Mouse (Mus musculus): ENCODE measurements around the gene Gkap1. TPM values are rescaled to one million over a fixed set of nuclear protein-coding genes. Genes with fewer than 3 reads are reported as not detected.
A peak's percentile ranks its signal among the peaks of the same experiment; 100 is the strongest.

The Gkap1 gene
- polyA plus RNA-seq, 1 experiment: 1.0 TPM

- H3K4me3 ChIP-seq (ENCODE audit: low read depth, low read length): no peak overlapping the region
- no peak for TF ChIP-seq POLR2A (IDR thresholded peaks at IDR 0.05; ENCODE audit: low read depth, low read length)
- no peak for TF ChIP-seq CTCF (IDR thresholded peaks at IDR 0.05; ENCODE audit: extremely low read depth, insufficient read length, insufficient replicate concordance, low read depth, low read length)
- no peaks in the 10 kb centered on the region for H3K27me3 ChIP-seq (ENCODE audit: control insufficient read depth, insufficient read depth, low read length)
- no peaks in the 10 kb centered on the region for H3K4me1 ChIP-seq (ENCODE audit: control insufficient read depth, insufficient read depth, insufficient read length, low read length)
- WGBS: 88% methylated on average over 8 of the region's 8 CpGs
- no peaks in the 10 kb centered on the region for H3K36me3 ChIP-seq (ENCODE audit: control insufficient read depth, insufficient read depth, low read length)
- no peak overlapping the region for H3K27ac ChIP-seq (ENCODE audit: insufficient read depth, low read depth, low read length)
Observed at GRCm38 (mm10) chr13:58232070-58232469, 43.4 kb downstream of the Gkap1 start.

- Histone ChIP-seq H3K36me3 (ENCODE audit: control insufficient read depth, insufficient read depth, low read length) (no peaks in the 10 kb centered on the region), H3K4me3 (ENCODE audit: low read depth, low read length) (no peak overlapping the region), H3K4me1 (ENCODE audit: control insufficient read depth, insufficient read depth, insufficient read length, low read length) (no peaks in the 10 kb centered on the region), H3K27ac (ENCODE audit: insufficient read depth, low read depth, low read length) (no peak overlapping the region), H3K27me3 (ENCODE audit: control insufficient read depth, insufficient read depth, low read length) (no peaks in the 10 kb centered on the region)
- 84% methylated on average over 2 of the region's 2 CpGs for WGBS
- TF ChIP-seq POLR2A (IDR thresholded peaks at IDR 0.05; ENCODE audit: low read depth, low read length) (no peak), CTCF (IDR thresholded peaks at IDR 0.05; ENCODE audit: extremely low read depth, insufficient read length, insufficient replicate concordance, low read depth, low read length) (no peak)
Observed at GRCm38 (mm10) chr13:58228624-58229023, 46.9 kb downstream of the Gkap1 start.

DNA sequence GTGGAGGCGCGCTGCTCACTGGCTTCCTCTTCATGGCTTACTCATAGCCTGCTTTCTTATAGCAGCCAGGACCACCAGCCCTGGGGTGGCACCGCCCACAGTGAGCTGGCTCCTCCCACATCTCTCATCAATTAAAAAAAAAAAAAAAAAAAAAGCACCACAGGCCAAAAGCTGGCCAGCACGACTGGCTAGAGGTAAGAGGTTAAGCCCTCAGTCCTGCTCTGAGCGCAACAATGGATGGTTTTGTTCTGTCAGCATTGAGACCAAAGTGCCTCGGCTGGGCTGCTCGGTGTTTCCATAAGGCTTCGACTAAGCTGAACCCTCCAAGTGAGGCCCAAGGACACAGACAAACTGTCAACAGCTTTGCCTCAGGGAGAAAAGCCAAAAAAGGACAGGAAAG lies 49.8 kb downstream of the Gkap1 start:
- WGBS: 85% methylated on average over 8 of the region's 8 CpGs
- H3K36me3 ChIP-seq (ENCODE audit: control insufficient read depth, insufficient read depth, low read length): no peaks in the 10 kb centered on the region
- TF ChIP-seq POLR2A (IDR thresholded peaks at IDR 0.05; ENCODE audit: low read depth, low read length) (no peak), CTCF (IDR thresholded peaks at IDR 0.05; ENCODE audit: extremely low read depth, insufficient read length, insufficient replicate concordance, low read depth, low read length) (no peak)
- no peak overlapping the region for H3K4me3 ChIP-seq (ENCODE audit: low read depth, low read length)
- H3K4me1 ChIP-seq (ENCODE audit: control insufficient read depth, insufficient read depth, insufficient read length, low read length): peaks cover under 1% of the 10 kb centered on the region; the same call in 1 of the 2 replicates
- H3K27ac ChIP-seq (ENCODE audit: insufficient read depth, low read depth, low read length): no peak overlapping the region
- H3K27me3 ChIP-seq (ENCODE audit: control insufficient read depth, insufficient read depth, low read length): no peaks in the 10 kb centered on the region

DNA sequence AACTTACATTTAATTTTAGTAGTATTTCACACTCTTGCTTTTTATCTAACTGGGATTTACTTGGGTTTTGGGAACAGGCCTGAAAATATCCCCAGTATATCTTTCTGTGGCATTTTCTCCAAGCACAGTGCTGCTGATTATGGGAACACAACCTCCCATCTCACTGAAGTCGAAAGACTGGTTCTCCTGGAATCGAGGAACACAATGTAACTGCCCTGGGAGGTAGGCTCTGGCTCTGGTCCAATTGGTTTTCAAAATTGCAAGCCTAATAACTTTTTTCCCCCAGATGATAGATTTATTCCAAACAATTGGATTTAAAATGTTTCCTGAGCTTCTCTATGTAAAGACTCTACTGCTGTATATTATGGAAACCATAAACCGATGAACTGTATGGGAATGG lies 55.3 kb downstream of the Gkap1 start:
- WGBS: 24% methylated on average over 3 of the region's 3 CpGs
- Histone ChIP-seq H3K27ac (ENCODE audit: insufficient read depth, low read depth, low read length) (no peak overlapping the region), H3K4me3 (ENCODE audit: low read depth, low read length) (no peak overlapping the region), H3K27me3 (ENCODE audit: control insufficient read depth, insufficient read depth, low read length) (no peaks in the 10 kb centered on the region), H3K4me1 (ENCODE audit: control insufficient read depth, insufficient read depth, insufficient read length, low read length) (peaks cover 6% of the 10 kb centered on the region; the same call in 1 of the 2 replicates), H3K36me3 (ENCODE audit: control insufficient read depth, insufficient read depth, low read length) (no peaks in the 10 kb centered on the region)
- TF ChIP-seq POLR2A (IDR thresholded peaks at IDR 0.05; ENCODE audit: low read depth, low read length): no peak
- TF ChIP-seq CTCF (IDR thresholded peaks at IDR 0.05; ENCODE audit: extremely low read depth, insufficient read length, insufficient replicate concordance, low read depth, low read length): no peak

GRCm38 (mm10) chr13:58217536-58217935 lies 58.0 kb downstream of the Gkap1 start:
- Histone ChIP-seq H3K4me1 (ENCODE audit: control insufficient read depth, insufficient read depth, insufficient read length, low read length) (peaks cover 8% of the 10 kb centered on the region; the same call in 1 of the 2 replicates), H3K36me3 (ENCODE audit: control insufficient read depth, insufficient read depth, low read length) (no peaks in the 10 kb centered on the region), H3K27ac (ENCODE audit: insufficient read depth, low read depth, low read length) (no peak overlapping the region), H3K27me3 (ENCODE audit: control insufficient read depth, insufficient read depth, low read length) (no peaks in the 10 kb centered on the region), H3K4me3 (ENCODE audit: low read depth, low read length) (no peak overlapping the region)
- WGBS: 65% methylated on average over 2 of the region's 2 CpGs
- no peak for TF ChIP-seq POLR2A (IDR thresholded peaks at IDR 0.05; ENCODE audit: low read depth, low read length)
- no peak for TF ChIP-seq CTCF (IDR thresholded peaks at IDR 0.05; ENCODE audit: extremely low read depth, insufficient read length, insufficient replicate concordance, low read depth, low read length)

DNA sequence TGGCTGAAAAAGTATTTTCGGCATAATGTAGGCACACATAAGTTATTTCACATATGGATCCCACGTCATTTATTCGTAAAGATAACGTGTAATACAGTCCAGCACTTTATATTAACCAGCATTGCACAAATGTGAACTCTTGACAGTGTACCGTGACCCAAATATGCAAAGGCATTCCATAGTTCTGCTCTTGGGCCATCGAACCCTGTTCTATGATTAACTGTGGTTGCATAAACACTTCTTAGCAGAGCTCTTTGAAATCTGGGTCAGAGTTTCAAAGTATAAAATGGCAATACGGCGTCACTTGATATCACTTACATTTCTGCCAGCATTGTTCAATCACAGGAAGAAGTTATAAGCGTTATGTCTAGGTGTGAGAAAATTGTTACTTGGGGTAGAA lies 59.1 kb downstream of the Gkap1 start:
- WGBS: 28% methylated on average over 9 of the region's 9 CpGs
- Histone ChIP-seq H3K27me3 (ENCODE audit: control insufficient read depth, insufficient read depth, low read length) (no peaks in the 10 kb centered on the region), H3K36me3 (ENCODE audit: control insufficient read depth, insufficient read depth, low read length) (no peaks in the 10 kb centered on the region), H3K4me1 (ENCODE audit: control insufficient read depth, insufficient read depth, insufficient read length, low read length) (peaks cover 10% of the 10 kb centered on the region; the same call in 1 of the 2 replicates), H3K27ac (ENCODE audit: insufficient read depth, low read depth, low read length) (peak overlapping the region; percentile 84), H3K4me3 (ENCODE audit: low read depth, low read length) (0 out of 2 replicates have a peak overlapping the region, but pooled peaks have one; percentile 82)
- TF ChIP-seq POLR2A (IDR thresholded peaks at IDR 0.05; ENCODE audit: low read depth, low read length) (no peak), CTCF (IDR thresholded peaks at IDR 0.05; ENCODE audit: extremely low read depth, insufficient read length, insufficient replicate concordance, low read depth, low read length) (no peak)

DNA sequence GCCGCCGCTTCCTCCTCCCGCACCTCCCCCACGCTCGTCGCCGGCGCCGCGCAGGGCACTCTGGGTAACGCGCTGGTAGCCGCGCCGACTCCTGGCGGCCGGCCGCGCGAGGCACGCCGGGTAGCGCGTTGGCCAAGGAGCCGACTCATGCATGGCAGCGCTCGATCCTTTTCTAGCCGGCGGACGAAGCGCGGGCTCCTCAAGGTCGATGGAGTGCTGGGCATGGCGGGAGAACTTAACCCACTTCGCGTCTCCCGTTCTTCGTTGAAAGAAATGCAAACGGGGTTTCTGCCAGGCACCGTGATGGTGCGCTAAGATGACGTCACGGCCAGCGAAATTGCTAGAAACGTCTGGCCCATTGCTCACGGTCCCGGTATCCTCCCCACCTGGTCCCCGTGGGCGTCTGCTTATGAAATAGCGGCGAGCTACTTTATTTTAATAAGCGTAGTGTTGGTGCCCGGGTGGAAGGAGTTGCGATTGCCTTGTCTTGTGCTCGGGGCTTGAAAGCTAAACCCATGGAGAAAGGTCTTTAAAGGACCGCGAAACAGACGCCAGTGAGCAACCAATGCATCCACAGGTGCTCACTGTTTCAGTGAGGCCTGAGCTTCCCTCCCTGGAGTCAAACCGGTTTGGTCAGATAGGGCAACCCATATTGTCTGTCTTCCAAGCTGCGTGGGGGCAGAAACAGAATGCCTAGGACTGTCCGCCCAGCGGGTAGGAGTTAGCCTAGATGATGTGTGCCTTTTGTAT lies 59.7 kb downstream of the Gkap1 start, which contains the start of gene Ubqln1:
Gene Ubqln1, minus strand, starts transcription at position 62 of the 750 bp plus-strand sequence.
- Histone ChIP-seq H3K4me1 (ENCODE audit: control insufficient read depth, insufficient read depth, insufficient read length, low read length) (peaks cover 10% of the 10 kb centered on the region; the same call in 1 of the 2 replicates), H3K27me3 (ENCODE audit: control insufficient read depth, insufficient read depth, low read length) (no peaks in the 10 kb centered on the region), H3K4me3 (ENCODE audit: low read depth, low read length) (peak within 1 kb of the TSS; percentile 82), H3K36me3 (ENCODE audit: control insufficient read depth, insufficient read depth, low read length) (no peaks in the 10 kb centered on the region), H3K27ac (ENCODE audit: insufficient read depth, low read depth, low read length) (peak within 1 kb of the TSS; percentile 84)
- under 1% methylated on average over 52 of the region's 62 CpGs for WGBS
- TF ChIP-seq POLR2A (IDR thresholded peaks at IDR 0.05; ENCODE audit: low read depth, low read length): peak; percentile 75
- no peak for TF ChIP-seq CTCF (IDR thresholded peaks at IDR 0.05; ENCODE audit: extremely low read depth, insufficient read length, insufficient replicate concordance, low read depth, low read length)

Data from small intestine, adult 2 months (tissue).